Mouse (Mus musculus): ENCODE data around the gene Supt4a.

Gene Supt4a

DNA sequence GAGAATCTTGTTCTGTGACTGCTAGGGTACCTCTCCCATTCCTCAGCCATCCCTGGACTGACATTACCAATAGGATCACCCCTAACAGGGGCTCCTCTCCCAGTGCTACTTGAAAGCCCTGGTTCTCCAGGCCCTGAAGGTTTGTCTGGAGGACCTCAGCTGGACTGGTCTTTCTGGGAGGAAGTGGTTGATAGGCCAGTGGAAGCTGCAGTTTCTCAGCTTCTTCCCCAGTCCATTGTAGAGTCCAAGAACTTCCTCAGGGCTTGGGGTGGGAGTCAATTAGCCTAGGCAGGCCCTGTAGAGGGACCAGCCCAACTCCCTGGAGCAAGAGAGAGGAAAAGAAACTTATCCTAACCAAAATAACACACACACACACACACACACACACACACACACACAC, 11.8 kb upstream of the Supt4a start:
- DNase-seq (ENCODE audit: low read depth, low spot score) = no peak

DNA sequence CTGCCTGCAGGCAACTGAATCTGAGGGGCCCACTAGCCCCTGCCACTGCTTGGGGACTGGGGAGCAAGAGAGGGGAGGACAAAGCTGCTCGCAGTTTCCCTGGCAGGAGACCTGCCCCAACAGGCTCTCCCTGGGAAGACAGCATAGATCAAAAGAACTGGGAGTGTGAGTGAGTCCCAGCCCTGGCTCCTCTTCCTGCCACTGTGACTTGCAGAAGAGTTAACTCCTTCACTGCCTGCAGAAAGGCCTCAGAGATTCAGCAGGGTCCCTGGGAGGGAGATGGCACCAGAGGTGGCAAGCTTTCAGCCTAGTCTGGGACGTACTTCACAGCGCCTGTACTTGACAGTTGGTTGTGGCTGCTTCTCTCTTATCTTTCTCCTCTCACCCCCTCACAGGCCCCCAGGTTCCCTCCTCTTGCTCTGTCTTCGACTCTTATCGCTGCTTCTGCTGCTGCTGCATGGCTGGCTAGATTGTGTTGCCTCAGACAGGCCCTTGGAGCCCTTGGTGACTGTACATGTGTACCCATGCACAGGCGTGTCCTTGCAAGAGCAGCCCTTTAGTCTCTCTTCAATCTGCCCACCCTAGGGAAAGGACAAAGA, 11.3 kb upstream of the Supt4a start:
- DNase-seq (ENCODE audit: low read depth, low spot score) = no peak

DNA sequence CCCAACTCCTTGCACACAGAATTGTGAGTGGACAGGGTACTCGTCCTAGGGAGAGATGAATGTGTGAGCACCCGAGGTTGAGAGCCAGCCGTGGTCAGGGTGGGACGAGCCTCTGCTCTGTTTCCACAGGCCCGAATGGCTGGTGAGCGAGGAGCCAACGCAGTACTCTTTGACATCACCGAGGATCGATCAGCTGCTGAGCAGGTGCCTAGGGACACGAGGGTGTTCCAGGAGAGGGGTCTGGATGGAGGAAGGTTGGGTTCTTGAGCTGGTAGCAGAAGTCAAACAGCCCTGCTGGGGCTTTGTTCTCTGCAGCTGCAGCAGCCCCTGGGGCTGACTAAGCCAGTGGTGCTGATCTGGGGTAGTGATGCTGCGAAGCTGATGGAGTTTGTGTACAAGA, 10.3 kb upstream of the Supt4a start:
- DNase-seq (ENCODE audit: low read depth, low spot score) = no peak

DNA sequence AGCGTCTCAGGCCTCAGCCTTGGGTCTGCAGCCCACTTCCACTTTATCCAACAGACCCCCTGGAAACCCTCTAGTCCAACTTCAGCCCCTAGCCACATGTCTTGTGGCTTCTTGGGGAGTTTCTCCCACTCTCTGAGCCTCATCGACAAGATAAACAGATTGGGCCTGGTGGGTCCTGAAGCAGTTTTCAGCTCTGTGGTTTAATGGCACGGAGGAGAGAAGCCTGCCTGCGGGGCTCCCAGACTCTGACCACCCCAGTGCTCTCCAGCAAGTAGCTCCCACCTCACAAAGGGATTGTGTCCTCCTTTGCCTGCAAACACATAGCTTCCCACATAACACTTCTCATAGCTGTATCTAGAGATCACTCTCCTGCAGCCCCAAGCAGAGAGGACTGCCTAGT, 9.9 kb upstream of the Supt4a start:
- no peak for DNase-seq (ENCODE audit: low read depth, low spot score)

DNA sequence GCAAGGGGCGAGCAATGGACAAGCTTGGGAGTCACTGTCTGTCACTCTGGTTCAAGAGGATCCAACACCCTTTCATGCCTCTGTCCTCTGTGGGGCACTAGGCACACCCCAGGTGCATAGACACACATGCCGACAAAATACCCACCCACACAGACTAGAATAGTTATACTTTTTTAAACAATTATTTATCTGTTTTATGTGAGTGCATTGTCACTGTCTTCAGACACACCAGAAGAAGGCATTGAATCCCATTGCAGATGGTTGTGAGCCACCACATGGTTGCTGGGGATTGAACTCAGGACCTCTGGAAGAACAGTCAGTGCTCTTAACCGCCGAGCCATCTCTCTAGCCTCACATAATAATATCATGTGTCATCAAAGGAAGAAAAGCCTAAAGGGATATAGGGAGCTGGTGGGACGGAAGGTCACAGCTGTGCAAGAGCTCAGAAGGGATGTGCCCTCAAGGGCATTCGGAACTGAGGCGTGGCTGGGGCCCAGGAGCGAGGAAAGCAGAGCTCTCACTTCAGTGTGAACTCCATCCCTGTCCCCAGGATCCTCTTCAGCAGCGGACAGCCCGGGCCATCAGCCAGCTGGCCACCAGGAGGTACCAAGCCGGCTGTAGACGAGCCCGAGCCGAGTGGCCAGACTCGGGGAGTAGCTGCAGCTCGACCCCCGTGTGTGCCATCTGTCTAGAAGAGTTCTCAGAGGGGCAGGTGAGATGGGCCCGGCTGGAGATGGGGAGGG, 8.3 kb upstream of the Supt4a start:
- DNase-seq (ENCODE audit: low read depth, low spot score) = no peak

DNA sequence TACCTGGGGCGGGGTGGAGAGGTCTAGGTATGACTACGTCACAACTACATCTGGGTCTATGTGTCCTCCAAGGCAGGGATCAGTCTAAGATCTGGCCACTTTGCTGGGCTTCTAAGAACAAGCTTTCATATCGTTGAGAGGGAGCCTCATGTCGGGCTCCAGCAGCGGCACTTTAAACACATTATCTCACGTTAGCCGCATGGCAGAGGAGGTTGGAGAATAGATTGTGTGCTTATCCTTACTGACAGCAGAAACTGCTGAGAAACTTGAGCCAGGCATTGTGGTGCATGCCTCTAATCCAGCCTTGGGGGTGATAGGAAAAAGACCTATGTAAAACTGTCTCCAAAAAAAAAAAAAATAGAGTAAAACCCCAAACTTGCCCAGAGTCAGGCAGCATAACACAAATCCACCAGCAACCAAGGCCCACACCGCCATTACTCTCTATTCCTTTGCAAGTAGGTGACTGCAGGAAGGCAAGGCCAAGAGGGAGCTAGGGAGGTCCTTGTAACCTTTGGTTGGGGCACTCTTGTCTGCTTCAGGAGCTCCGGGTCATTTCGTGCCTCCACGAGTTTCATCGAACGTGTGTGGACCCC, 7.7 kb upstream of the Supt4a start:
- DNase-seq (ENCODE audit: low read depth, low spot score) = no peak

DNA sequence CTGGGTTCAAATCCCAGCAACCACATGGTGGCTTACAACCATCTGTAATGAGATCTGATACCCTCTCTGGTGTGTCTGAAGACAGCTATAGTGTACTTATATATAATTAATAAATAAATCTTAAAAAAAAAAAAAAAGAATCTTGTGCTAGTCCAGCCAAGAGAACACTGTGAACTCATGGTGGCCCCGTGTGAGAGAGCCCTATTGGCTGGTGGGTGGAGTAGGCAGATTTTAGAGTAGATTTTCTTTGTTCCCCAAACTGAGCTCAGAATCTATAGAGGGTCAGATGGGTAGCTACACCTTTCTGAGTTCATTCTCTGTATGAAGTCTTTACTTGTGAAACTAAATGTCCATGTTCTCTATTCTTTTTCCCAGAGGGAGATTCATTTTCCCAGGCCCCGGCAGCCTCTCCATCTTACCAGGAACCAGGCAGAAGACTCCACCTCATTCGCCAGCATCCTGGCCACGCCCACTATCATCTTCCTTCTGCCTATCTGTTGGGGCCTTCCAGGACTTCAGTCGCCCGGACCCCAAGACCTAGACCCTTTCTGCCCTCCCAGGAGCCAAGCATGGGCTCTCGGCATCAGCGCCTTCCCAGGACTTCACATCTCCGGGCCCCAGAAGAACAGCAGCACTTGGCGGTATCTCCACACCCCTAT, 6.6 kb upstream of the Supt4a start:
- DNase-seq (ENCODE audit: low read depth, low spot score) = no peak

DNA sequence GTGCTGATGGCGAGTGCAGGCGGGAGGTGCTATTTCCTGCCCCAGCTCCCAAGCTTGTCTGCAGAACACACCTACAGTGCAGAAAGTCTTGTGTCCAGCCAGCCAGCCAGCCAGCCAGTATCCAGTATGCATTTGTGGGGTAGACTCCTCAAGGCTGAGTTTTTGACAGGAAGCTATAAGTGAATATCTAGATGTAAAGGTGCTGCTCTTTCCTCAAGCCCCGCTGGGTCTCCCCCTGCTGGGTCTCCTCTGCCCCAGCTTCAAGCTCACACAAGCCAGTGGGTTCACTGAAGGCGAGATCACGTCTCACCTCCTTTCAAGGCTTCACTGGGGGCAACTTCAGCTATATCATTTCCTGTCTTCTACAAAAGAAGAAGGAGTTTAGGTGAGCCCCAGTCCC, 3.0 kb upstream of the Supt4a start:
- no peak for DNase-seq (ENCODE audit: low read depth, low spot score)

DNA sequence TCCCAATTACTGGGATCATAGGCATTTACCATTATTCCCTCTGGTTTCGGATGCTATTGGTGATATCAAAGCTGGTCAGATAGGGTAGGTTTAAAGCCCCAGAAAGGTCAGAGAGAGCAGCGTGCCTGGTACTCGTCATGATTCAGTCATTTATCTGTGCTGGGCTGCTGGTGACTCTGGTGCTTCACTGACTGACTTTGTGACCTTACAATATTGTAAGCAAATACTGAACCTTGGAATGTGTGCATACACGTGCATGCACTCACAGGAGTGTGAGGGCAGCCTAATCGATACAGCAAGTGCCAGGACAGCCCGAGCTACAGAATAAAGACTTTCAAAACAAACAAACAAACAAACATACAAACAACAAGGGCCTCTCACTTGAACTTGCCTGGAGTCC, 1.7 kb upstream of the Supt4a start:
- DNase-seq (ENCODE audit: low read depth, low spot score) = no peak

DNA sequence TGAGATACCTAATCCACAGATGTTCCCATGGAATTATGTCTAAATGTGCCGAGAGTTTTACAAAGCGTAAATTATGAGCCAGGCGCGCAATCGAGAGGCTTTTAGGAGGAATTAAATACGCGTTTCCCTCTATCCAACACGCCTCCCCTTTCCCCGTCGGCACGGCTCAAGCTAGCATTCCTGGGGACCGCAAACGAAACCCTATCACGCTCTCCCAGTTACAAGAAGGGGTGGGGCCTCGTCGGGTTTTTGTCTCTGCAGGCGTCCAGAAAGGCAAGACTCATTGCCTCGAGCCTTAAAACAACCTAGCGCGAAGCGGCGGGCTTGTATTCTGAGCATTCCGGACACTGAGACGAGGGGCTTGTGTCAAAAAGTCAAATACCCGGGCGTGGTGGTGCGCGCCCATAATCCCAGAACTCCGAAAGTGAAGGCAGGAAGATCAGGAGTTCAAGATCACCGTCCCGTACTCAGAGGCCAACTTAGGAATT, 661 bp upstream of the Supt4a start:
- DNase-seq (ENCODE audit: low read depth, low spot score) = no peak

DNA sequence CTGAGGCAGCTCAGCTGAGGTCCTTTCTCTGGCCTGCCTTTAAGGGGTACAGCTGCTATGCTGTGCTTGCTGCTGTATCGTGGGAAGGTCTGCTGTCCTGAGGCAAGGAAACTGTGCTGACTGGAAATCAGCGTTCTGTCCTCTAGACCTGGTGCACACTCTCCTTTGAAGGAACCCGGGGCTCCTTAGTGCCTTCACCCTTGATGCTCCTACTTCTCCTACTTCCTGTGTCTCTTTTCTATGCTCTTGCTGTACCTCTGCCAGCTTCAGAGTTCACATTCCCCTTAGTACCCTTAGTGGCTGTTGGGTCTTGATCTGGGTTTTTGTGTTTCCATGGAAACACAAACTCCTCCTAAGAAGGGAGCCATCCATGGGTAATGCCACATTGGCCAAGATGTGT, 6.3 kb downstream of the Supt4a start:
- DNase-seq (ENCODE audit: low read depth, low spot score) = no peak

DNA sequence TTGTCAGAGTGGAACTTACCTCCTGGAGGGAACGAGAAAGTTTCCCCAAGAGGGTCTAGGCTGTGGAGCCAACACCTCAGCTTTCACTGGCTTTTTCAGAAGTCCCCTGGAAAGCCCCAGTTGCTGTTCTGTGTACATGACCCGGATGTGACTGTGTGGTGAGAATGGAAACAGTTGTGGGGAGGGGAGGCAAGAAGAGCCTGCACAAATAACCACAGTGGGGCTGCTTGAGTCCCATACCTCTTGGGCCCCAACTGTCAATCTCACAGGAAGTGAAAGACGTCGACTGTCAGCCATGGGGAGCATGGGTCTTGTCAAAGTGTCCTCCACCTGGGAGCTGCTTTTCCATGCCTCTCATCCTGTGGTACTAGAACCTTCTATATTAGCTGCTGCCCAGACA, 7.6 kb downstream of the Supt4a start:
- peak; percentile 43 for DNase-seq (ENCODE audit: low read depth, low spot score)

DNA sequence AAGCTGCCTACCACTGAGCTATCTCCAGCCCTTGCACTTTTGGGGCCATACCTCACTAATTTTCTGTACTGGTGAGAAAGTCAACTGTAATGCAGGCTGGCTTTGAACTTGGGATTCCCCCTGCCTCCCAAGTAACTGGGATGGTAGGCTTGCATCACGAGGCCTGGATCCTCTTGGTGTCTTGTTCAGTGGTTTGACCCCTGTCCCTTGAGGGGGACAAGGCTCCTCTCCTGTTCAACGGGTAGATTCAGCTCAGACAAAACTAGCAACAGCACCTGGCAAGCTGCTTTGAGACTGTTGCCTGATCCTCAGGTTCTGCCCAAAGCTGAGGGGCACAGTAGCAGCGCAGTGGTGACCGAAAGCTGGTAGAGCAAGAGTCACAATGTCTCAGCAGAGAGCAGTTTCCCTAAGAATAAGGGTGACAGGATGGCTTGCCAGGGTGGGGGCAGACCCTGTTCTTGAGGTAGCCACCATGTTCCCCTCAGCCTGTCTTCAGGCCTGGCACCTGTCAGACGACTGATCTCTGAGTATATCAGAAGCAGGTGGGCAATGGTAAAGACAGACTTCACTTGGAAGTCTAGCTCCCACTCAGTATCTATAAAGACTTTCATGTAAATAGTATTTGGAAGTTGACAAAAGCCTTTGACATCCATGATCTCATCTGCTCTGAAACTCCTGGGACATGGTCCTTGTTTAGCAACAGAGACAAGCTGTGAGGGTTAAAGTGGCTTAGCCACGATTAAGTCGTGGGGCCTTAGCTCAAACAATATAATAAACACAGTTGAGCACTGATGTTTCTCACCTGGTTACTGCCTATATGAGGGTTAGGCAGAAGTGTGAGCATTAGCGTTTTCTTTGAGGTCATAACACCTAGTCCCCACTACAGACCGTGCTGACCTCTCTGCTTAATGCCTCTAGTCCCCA, 8.5 kb downstream of the Supt4a start:
- no peak for DNase-seq (ENCODE audit: low read depth, low spot score)

DNA sequence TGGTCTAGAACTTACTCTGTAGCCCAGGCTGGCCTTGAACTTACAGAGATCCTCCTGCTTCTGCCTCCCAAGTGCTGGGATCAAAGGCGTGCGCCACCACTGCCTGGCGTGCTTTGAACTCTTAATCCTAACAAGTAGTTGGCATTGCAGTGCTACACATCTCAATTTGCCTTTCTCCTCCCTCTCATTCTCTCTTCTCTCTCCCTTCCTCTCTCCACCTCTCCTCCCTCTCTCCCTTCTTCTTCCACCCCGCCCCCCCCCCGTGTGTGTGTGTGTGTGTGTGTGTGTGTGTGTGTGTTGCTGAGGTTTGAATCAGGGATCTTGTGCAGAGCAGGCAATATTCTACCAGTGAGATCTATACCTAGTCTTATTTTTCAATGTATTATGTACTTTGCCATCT, 10.0 kb downstream of the Supt4a start:
- no peak for DNase-seq (ENCODE audit: low read depth, low spot score)

DNA sequence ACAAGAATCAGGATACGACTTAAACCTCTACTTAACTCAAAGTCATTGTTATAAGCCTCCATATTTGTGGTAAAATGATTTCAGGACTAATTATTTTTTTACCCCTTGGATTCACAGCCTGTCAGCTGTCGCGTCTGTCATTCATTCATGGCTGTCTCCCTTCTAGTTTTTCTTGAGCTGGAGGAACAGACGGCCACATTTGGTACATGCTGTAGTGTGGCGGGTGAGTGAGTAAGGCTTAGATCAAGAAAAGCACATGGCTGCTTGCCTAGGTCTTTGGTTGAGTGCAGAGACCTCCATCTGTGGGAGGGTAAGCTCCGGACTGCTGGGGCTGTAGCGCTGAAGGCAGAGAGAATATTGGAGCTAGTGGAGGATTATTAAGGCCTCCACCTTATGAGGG, 10.4 kb downstream of the Supt4a start:
- no peak for DNase-seq (ENCODE audit: low read depth, low spot score)

DNA sequence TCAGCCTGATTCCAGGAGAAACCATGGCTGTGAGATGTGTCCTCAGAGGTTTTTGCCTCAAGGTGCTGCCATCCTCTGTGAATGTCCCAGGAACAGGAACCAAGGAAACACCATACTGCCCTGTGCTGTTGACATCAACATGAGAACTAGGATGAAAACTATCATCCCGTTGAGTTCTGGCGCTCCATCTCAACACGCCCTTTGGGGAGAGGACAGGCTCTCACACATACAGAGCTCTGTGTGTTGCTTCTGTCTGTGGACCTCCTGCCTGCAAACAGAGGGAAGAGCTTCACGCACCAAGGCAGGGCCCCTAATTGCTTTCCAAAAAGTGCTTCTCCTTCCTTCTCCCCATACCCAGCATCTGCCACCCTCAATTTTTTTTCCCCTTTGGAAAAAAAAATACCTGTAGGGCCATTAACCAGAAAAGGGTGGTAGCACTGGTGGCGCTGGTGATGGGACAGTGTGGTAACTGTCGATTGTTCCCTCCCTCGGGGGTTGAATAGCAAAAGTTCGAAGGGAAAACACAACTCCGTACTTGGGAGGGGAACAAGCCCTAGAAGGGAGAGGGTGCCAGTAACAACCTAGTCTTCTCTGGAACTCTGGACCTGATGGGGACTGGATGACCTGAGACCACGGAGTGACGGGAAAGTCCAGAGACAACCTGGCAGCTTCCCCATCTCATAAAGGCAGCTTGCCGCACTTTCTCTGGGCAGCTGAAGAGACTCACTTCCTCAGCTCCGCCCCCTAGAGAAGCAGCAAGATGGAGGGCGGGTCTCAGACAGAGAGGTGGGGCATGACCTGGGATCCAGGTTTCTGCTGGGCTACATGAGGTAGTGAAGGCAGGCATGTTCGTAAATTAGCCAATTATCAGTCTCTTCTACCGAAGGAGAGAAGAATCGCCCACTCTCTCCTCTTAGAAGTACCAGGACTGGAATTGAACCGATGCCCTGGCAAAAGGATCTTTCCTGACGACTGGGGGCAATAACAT, 11.1 kb downstream of the Supt4a start:
- peak; percentile 45 for DNase-seq (ENCODE audit: low read depth, low spot score)

DNA sequence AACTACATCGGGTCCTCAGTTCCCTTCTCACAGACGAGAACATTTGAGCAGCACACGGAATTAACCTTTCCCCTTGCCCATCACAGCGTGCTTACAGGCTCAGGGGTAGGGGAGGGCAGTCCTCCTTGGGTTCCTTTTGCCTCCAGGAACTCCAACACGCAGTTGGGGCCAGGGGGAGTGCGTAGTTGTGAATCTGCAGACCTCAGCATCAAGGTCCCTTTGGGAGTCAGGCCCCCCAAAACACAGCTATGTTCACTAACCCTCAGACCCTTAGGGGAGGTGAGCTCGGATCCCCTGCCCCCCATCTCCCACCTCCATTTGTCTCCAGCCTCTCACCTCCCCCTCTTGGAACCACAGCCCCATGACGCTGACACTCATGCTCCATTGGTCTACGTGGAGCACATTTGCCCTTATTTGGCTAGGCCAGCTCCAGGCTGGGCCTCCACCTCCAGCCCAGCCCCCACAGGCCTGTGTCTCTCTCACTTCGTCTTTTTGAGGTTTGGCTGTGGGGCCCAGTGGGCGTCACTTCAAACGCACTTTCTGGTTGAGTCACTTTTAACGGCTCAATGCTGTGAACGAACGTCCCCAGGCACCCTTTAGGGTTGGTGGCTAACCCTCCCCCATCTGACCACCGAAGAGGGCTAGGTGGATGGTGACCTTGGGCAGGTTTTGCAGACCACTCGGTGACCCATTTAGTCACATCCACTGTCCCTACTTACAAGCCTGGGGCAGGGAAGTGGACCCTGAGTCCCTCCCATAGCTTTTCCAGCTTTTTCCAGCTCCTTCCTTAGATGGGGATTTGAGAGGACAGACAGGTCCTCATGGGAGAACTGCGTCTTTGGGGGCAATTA, 12.1 kb downstream of the Supt4a start:
- DNase-seq (ENCODE audit: low read depth, low spot score) = peak; percentile 75

DNA sequence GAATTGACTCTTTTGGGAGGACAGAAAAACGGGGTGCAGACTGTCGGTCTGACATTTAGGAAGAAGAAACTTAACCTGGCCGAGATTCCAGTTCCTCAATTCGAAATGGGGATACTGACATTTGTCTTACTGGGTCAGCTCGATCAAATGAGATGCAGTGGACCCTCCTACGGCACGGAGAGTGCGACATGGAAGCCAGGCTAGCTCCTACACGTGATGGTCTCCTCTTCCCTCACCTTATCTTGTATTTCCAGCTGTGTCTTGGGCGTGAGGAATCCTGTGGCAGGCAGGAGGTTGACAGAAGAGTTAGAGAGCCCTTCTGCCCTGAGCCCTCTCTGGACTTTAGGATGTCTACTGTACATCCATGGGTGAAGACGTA, 12.7 kb downstream of the Supt4a start:
- DNase-seq (ENCODE audit: low read depth, low spot score) = no peak

DNA sequence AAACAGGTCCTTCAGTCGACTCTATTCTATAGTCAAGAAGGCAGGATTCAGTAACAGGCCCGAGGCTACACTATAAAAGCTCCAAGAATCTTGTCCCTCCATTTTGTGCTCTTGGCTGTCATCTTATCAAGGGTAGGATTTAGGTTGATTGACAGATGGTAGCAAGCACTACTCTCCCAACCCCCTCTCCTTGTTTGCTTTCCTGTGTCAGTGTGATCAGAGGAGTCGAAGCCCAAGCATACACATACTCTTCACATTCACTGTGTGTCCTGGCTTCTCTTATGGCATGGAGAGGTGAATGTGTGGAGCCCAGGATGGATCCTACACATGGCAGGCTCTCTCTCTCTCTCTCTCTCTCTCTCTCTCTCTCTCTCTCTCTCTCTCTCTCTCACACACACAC, 13.2 kb downstream of the Supt4a start:
- DNase-seq (ENCODE audit: low read depth, low spot score) = no peak

Data from skeletal muscle tissue, adult 2 months (tissue).